Mouse (Mus musculus): ENCODE results near the gene Slc24a4.

Gene Slc24a4

GRCm38 (mm10) chr12:102286681-102287414 is 158.3 kb downstream of the Slc24a4 start:
- DNase-seq (ENCODE audit: low spot score) = no peak

DNA sequence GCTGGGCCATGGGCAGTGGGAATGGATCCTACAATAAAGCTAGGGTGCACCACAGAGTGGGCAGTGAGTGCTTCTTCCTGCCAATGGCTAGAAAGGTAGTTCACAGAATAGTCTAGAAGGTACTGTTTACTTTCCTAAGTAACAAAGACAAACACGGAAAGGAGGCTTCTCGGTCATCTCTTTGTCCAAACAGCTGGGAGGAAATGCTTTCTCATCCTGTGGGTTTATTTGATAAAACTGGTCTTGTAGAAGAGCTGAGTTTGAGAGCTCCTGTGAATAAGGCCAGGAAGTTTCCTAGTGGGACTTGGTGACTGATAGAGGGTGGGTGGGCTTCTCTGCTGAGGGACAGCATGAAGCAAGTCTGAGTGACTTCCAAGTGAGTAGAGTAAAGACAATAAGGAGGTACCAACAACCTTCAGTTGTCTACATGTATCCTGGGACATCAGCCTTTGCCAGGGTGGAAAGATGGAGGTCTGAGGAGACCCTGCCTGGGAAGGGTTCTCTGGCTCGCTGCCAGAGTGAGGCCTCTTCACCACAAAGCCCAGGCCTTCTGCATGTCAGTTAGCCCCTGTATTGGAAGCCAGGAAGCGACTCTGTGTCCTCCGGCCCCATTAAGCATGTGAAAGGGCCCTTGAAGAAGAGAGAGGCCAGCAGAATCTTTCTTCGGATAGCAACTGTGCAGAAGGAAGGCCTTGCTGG is 159.5 kb downstream of the Slc24a4 start:
- no peak for DNase-seq (ENCODE audit: low spot score)

DNA sequence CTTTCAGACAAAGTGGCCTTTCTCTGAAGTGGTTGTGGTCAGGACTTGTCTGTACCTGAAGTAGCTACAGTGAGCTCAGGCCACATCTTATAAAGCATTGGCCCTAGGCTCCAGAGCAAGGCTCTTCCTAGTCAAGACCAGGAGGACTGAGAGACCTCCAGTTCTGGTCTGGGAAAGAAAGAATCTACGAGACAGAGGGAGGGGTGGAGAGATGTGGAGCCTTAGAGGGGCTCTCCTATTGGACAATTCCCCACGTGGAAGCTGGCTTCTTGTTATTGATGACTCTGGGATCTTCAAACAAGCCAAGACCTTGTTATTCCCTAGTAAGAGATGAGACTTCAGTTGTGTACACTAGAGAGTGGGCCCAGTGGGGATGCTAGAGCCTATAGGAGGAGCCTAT is 160.3 kb downstream of the Slc24a4 start:
- no peak for DNase-seq (ENCODE audit: low spot score)

GRCm38 (mm10) chr12:102289568-102289967 is 161.0 kb downstream of the Slc24a4 start:
- DNase-seq (ENCODE audit: low spot score) = no peak

- no peak for DNase-seq (ENCODE audit: low spot score)
Observed at GRCm38 (mm10) chr12:102290662-102291061, 162.1 kb downstream of the Slc24a4 start.

- no peak for DNase-seq (ENCODE audit: low spot score)
Observed at GRCm38 (mm10) chr12:102291686-102292085, 163.2 kb downstream of the Slc24a4 start.

- DNase-seq (ENCODE audit: low spot score) = no peak
Observed at GRCm38 (mm10) chr12:102292501-102293215, 164.1 kb downstream of the Slc24a4 start.

DNA sequence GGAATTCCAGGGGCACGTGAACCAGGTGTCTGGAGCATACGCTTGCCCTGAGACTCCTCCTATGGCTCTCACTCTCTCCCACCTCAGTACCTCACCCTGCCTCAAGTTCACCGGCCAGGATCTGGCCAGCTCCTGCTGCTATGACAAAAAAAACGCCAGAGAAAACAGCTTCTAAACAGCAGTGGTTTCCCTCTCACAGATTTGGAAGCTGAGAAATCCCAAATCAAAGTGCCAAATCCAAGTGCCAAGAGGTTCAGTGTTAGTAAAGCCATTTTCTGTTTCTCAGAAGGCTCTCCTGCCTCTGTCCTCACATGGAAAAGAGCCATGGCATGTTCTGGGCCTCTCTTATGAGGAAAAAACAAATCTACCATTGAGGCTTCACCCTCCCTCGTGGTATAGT is 166.1 kb downstream of the Slc24a4 start:
- DNase-seq (ENCODE audit: low spot score) = no peak

- DNase-seq (ENCODE audit: low spot score) = no peak
Observed at GRCm38 (mm10) chr12:102295230-102295629, 166.7 kb downstream of the Slc24a4 start.

DNA sequence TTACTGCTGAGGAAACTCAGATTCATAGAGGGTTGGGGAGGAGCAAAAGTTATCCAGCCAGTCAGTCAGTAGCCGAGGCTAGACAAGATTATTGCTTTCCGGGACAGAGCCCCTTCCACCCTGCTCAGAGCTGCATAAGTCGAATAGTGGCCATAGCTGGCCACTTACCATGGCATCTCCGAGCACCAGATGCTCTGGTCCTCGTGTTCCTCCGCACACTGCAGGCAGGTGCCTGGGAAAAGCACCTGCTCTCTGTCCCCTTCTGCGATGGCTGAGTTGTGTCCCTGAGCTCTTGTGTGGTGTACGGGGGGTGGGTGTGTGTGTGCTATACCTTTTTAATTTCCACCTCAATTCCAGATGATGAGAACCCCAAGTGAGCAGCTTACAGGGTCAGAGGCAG is 167.1 kb downstream of the Slc24a4 start:
- DNase-seq (ENCODE audit: low spot score) = no peak

- DNase-seq (ENCODE audit: low spot score) = no peak
Observed at GRCm38 (mm10) chr12:102296361-102296760, 167.8 kb downstream of the Slc24a4 start.

- no peak for DNase-seq (ENCODE audit: low spot score)
Observed at GRCm38 (mm10) chr12:102296967-102297366, 168.4 kb downstream of the Slc24a4 start.

- DNase-seq (ENCODE audit: low spot score) = no peak
Observed at GRCm38 (mm10) chr12:102299209-102299608, 170.7 kb downstream of the Slc24a4 start.

- no peak for DNase-seq (ENCODE audit: low spot score)
Observed at GRCm38 (mm10) chr12:102301585-102301984, 173.1 kb downstream of the Slc24a4 start.

- no peak for DNase-seq (ENCODE audit: low spot score)
Observed at GRCm38 (mm10) chr12:102302322-102302721, 173.8 kb downstream of the Slc24a4 start.

DNA sequence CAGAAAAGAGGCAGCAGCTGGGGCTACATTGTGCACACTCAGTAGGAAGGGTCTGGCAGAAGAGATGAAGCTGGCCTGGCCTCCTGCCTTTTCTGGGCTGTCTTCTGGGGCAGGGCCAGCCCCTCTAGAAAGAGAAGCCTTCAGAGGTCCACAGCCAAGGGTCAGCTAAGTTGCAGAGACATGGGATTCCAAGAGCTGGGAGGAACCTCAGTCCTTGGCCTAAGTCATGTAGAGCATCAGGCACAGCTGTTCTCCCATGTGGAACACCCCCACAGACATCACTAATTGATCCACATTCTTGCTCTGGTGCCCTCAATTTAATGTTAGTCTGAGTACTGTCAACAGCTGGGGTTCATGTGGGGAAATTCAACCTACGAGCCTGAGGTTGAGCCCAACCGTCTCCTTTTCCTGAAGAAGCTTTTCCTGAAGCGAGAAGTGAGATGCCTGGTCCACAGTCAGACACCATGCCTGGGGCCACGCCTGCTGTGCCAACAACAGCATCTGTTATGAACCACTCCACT is 174.4 kb downstream of the Slc24a4 start:
- no peak for DNase-seq (ENCODE audit: low spot score)

GRCm38 (mm10) chr12:102303867-102304266 is 175.3 kb downstream of the Slc24a4 start:
- DNase-seq (ENCODE audit: low spot score) = no peak

DNA sequence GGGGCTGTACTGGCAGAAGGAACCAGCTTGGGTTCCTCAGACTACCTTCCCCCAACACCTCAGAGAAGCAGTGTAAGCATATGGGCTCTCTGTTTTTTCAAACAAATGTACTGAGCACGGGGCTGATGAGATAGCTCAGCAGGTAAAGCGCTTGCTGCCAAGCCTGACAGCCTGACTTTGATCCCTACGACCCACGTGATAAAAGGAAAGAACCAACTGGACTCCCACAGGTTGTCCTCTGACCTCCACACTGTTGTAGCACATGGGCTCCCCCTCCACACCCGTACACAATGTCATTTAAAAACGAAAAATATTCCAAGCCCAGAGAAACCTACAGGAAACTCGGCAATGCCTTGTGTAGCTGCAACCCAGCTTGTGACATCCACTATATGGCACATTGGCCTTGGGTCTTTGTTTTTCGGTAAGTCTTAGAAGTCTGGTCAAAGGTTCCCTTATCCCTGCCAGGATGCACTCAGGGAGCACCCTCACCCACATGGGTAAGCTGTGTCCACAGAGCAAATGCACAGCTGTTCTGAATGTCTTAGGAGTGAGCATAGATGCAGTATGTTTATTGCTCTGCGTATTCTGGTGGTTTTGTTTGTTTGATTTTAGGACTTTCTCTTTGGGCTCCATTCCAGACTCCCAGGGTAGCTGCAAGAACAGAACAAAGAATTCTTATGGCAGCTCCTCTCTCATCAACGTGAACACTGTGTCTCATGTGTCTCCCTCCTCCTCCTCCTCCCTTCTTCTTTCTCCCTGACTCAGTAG is 176.7 kb downstream of the Slc24a4 start:
- DNase-seq (ENCODE audit: low spot score) = no peak

DNA sequence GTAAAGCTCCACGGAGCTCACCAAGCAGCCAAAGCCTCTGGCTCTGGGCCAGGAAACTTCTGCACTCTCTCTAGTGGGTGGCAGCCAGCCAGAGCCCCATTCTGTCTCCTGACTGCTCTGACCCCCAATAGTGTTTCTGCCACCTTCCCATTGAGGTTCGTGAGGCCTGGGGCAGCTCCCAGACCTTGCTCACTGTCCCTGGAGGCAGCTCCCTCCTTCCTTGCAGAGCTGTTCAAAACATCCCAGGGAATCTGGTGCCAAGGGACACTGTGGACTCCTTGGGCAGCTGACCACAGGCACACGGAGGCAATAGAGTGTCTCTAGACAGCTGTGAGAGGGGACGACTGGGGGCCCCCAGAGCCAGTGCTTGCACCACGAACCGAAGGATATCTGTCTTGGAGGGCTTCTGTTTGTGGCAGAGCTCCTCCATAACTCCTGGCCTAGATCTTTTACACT is 179.5 kb downstream of the Slc24a4 start:
- no peak for DNase-seq (ENCODE audit: low spot score)

DNA sequence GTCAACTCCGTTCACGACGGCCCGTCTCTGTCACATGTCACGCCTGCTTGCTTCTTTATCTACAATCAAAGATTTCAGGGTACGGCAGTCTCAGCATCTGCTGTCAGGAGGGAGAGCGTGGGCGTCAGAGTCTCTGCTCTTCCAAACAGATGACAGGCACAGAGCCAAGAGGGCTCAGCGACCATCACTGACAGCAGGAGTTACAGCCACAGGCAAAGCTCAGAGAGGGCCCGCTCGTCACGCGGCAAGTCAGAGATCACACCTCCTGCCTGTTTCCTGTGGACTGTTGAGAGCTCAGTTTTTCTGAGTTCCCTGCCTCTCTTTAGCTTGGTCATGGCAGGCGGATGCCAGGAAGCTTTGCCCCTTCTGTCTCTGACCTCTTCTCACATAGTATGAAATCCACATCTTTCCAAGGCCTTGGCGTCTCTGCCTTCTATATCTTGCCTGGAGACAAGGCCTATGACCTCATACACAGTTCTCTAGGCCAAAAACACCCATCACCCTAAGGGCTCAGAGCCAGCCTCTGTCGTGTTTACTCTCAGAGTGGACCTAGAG is 180.0 kb downstream of the Slc24a4 start:
- no peak for DNase-seq (ENCODE audit: low spot score)

DNA sequence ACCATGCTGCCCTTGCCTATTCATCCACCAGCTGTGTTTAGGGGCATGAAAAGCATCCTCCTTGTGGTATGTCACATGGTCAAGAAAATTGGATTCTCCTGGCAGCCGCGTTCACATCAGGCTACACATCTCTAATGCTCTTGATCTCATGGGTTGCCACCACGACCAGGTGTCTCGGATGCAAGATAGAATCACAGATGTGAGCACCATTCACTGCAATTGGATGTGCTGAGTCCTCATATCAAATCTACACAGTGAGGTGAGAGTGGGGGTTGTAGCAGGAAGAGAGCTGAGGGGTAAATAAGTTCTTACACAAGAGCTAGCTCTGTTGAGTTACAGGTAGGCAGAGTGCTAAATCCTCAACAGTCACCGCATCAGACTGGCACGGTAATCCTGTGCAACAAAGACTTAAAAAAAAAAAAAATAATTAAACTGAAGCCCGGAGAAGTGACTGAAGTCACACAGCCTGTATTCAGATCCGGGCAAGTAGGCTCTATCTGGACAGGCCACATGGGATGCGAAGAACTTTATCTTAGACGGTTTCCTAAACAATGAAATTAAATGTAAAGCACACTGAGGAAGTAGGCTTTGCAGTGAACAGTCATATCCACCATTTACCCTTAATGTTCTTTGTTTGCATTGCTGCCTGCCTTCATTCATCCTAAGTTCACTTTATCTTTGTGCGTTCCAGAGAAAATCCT is 180.7 kb downstream of the Slc24a4 start:
- no peak for DNase-seq (ENCODE audit: low spot score)
